Mouse (Mus musculus) macrophage (primary cell): ENCODE data around the gene Zfp266. TPM values are rescaled to one million over a fixed set of nuclear protein-coding genes. Genes with fewer than 3 reads are reported as not detected.
A peak's percentile ranks its signal among the peaks of the same experiment; 100 is the strongest.
"Not testable (repeated sequence)": the region's sequence is repeated elsewhere in the genome, so short reads cannot be mapped to it uniquely, and the experiment has no call there.

Source experiments
- H3K27ac ChIP-seq: fragments of 350-480 bp; formaldehyde crosslinking; 2 replicates; pipeline ENCODE4 v1.9.0; 2021
- H3K36me3 ChIP-seq: fragments of 350-480 bp; formaldehyde crosslinking; 2 replicates; pipeline ENCODE4 v1.9.0; 2021; ENCODE audit errors: inconsistent target
- H3K4me3 ChIP-seq: fragments of 350-480 bp; formaldehyde crosslinking; 2 replicates; pipeline ENCODE4 v1.9.0; 2021; ENCODE audit errors: inconsistent target
- H3K79me2 ChIP-seq: fragments of 350-480 bp; formaldehyde crosslinking; 2 replicates; pipeline ENCODE4 v1.9.0; 2021; ENCODE audit errors: inconsistent target
- WGBS: methylation state at CpG from one replicate; pipeline ENCODE4 v1.1.7; 2026; ENCODE audit warnings: inconsistent platforms; ENCODE audit not compliant: missing documents; 5-methylcytosine and 5-hydroxymethylcytosine counted together
- polyA plus RNA-seq: library from polyadenylated mRNA; stranded (reverse); fragments of 250-400 nt; gene quantifications from 3 replicates; pipeline ENCODE4 v1.2.4, GENCODE M21; 2018; ENCODE audit warnings: inconsistent platforms
- total RNA-seq, 78 experiments: library from RNA; depleted of rRNA; stranded (reverse); fragments of 250-400 nt; gene quantifications; 1 replicate in 9 of 78; 2 replicates in 24 of 78; 3 replicates in 43 of 78; 4 replicates in 2 of 78; pipeline ENCODE4 v1.2.4; 2018; ENCODE audit warnings: inconsistent platforms in 56 of 78

The Zfp266 gene
- total RNA-seq (2018; cell fraction: chromatin; rRNA removed) = 10 to 100 TPM in 19 of 26 experiments, 1 to 10 TPM in 7; 2.2 to 54.5 (median 26.2) TPM
- 10 to 100 TPM in 17 of 26 experiments, 1 to 10 TPM in 9; 2.1 to 18.5 (median 11.2) TPM for total RNA-seq (2018; cell fraction: cytosol; rRNA removed)
- total RNA-seq (2018; cell fraction: nucleus; rRNA removed) = 10 to 100 TPM in 17 of 26 experiments, 1 to 10 TPM in 9; 3.8 to 43.1 (median 15.8) TPM
- polyA plus RNA-seq = 5.2 to 8.3 TPM (median 6.5 TPM) in 3 replicates

GRCm38 (mm10) chr9:20521306-20521957 lies at the start of gene Zfp266:
Gene Zfp266, minus strand, starts transcription at chr9:20521417.
- H3K79me2 ChIP-seq = peaks cover 30% of the 10 kb centered on the region
- peak within 1 kb of the TSS; percentile 63 for H3K27ac ChIP-seq
- H3K36me3 ChIP-seq = no peaks in the 10 kb centered on the region
- H3K4me3 ChIP-seq = peak within 1 kb of the TSS; percentile 70
- WGBS = 2% methylated on average over 43 of the region's 46 CpGs

- not testable (repeated sequence) for H3K4me3 ChIP-seq, H3K79me2 ChIP-seq, H3K27ac ChIP-seq, H3K36me3 ChIP-seq
- 81% methylated on average over 3 of the region's 3 CpGs for WGBS
These were observed 44.3 kb upstream of the Zfp266 start for GRCm38 (mm10) chr9:20565326-20566030.

GRCm38 (mm10) chr9:20562177-20562576 lies 41.0 kb upstream of the Zfp266 start:
- no peaks in the 10 kb centered on the region for H3K36me3 ChIP-seq
- no peak overlapping the region for H3K4me3 ChIP-seq
- 81% methylated on average over 5 of the region's 5 CpGs for WGBS
- no peaks in the 10 kb centered on the region for H3K79me2 ChIP-seq
- H3K27ac ChIP-seq = no peak overlapping the region

- no peak overlapping the region for H3K27ac ChIP-seq
- no peaks in the 10 kb centered on the region for H3K79me2 ChIP-seq
- WGBS = 58% methylated on average over 1 of the region's 1 CpGs
- no peak overlapping the region for H3K4me3 ChIP-seq
- H3K36me3 ChIP-seq = no peaks in the 10 kb centered on the region
These were observed 31.5 kb upstream of the Zfp266 start for GRCm38 (mm10) chr9:20552698-20553097.

GRCm38 (mm10) chr9:20551781-20552275 lies 30.6 kb upstream of the Zfp266 start:
- Histone ChIP-seq H3K36me3 (no peaks in the 10 kb centered on the region), H3K79me2 (no peaks in the 10 kb centered on the region), H3K4me3 (no peak overlapping the region), H3K27ac (no peak overlapping the region)
- 59% methylated on average over 5 of the region's 5 CpGs for WGBS

GRCm38 (mm10) chr9:20545151-20545550 lies 23.9 kb upstream of the Zfp266 start:
- WGBS = 26% methylated on average over 7 of the region's 8 CpGs
- no peaks in the 10 kb centered on the region for H3K79me2 ChIP-seq
- H3K27ac ChIP-seq = no peak overlapping the region
- peak overlapping the region; percentile 20 for H3K4me3 ChIP-seq
- no peaks in the 10 kb centered on the region for H3K36me3 ChIP-seq

- peak overlapping the region; percentile 20 for H3K4me3 ChIP-seq
- H3K27ac ChIP-seq = no peak overlapping the region
- WGBS = 16% methylated on average over 34 of the region's 43 CpGs
- H3K79me2 ChIP-seq = no peaks in the 10 kb centered on the region
- H3K36me3 ChIP-seq = no peaks in the 10 kb centered on the region
These were observed 23.0 kb upstream of the Zfp266 start for GRCm38 (mm10) chr9:20544070-20544821.

- Histone ChIP-seq H3K4me3 (no peak overlapping the region), H3K27ac (no peak overlapping the region), H3K79me2 (no peaks in the 10 kb centered on the region), H3K36me3 (no peaks in the 10 kb centered on the region)
- 79% methylated on average over 6 of the region's 6 CpGs for WGBS
These were observed 22.3 kb upstream of the Zfp266 start for GRCm38 (mm10) chr9:20543496-20543895.

GRCm38 (mm10) chr9:20536598-20536997 lies 15.4 kb upstream of the Zfp266 start:
- 94% methylated on average over 2 of the region's 2 CpGs for WGBS
- Histone ChIP-seq H3K4me3 (no peak overlapping the region), H3K27ac (no peak overlapping the region), H3K79me2 (no peaks in the 10 kb centered on the region), H3K36me3 (no peaks in the 10 kb centered on the region)

- Histone ChIP-seq H3K27ac (no peak overlapping the region), H3K79me2 (no peaks in the 10 kb centered on the region)
- WGBS = 86% methylated on average over 8 of the region's 8 CpGs
These were observed 13.2 kb upstream of the Zfp266 start for GRCm38 (mm10) chr9:20534326-20534926.

GRCm38 (mm10) chr9:20520531-20521210 lies 546 bp downstream of the Zfp266 start:
- Histone ChIP-seq H3K27ac (peak overlapping the region; percentile 17; the same call in 1 of the 2 replicates), H3K4me3 (peak overlapping the region; percentile 70), H3K36me3 (no peaks in the 10 kb centered on the region), H3K79me2 (peaks cover 30% of the 10 kb centered on the region)
- 3% methylated on average over 17 of the region's 17 CpGs for WGBS

More at GRCm38 (mm10) chr9:20534326-20534926, 13.2 kb upstream of the Zfp266 start:
- H3K4me3 ChIP-seq = no peak overlapping the region
- no peaks in the 10 kb centered on the region for H3K36me3 ChIP-seq

GRCm38 (mm10) chr9:20519949-20520348 lies 1.3 kb downstream of the Zfp266 start:
- Histone ChIP-seq H3K27ac (no peak overlapping the region), H3K4me3 (no peak overlapping the region), H3K79me2 (peaks cover 37% of the 10 kb centered on the region), H3K36me3 (no peaks in the 10 kb centered on the region)
- 98% methylated on average over 4 of the region's 4 CpGs for WGBS

GRCm38 (mm10) chr9:20518708-20519107 lies 2.5 kb downstream of the Zfp266 start:
- Histone ChIP-seq H3K27ac (no peak overlapping the region), H3K79me2 (peaks cover 49% of the 10 kb centered on the region), H3K36me3 (no peaks in the 10 kb centered on the region), H3K4me3 (no peak overlapping the region)
- WGBS = 77% methylated on average over 4 of the region's 4 CpGs
